Mouse (Mus musculus): ENCODE data around the gene Lars2. TPM values are rescaled to one million over a fixed set of nuclear protein-coding genes. Genes with fewer than 3 reads are reported as not detected.

The Lars2 gene
- total RNA-seq, 4 experiments from 2014 or later: 47.8 to 177 (median 66.6) TPM

- DNase-seq: no peak
Observed at GRCm38 (mm10) chr9:123509638-123510604, 143.2 kb downstream of the Lars2 start.

GRCm38 (mm10) chr9:123510926-123511325 is 144.2 kb downstream of the Lars2 start:
- no peak for DNase-seq

Other genes with a start within 250 kb of the Lars2 start
- 10 to 100 TPM; 13.5 to 23.8 (median 20.1) TPM for gene Clec3b, start 216.0 kb upstream of the Lars2 start, total RNA-seq (2022)
- under 1 TPM; 0.12 to 0.32 (median 0.20) TPM for gene Cdcp1, start 150.9 kb upstream of the Lars2 start, total RNA-seq (2022)
- 1 to 10 TPM; 7.5 to 8.2 (median 7.8) TPM for gene Tmem158, start 106.2 kb upstream of the Lars2 start, total RNA-seq (2022)
- gene Limd1, start 111.8 kb downstream of the Lars2 start, total RNA-seq (2022): 10 to 100 TPM; 31.3 to 33.8 (median 31.9) TPM
- gene Sacm1l, start 162.8 kb downstream of the Lars2 start, total RNA-seq (2022): 100 to 1,000 TPM in 1 of 4 experiments, 10 to 100 TPM in 3; 80.8 to 101 (median 85.6) TPM